Mouse (Mus musculus): ENCODE measurements around the gene Slc35c1. TPM values are rescaled to one million over a fixed set of nuclear protein-coding genes. Genes with fewer than 3 reads are reported as not detected.

Gene Slc35c1
- polyA plus RNA-seq, 1 experiment from 2014 or later, result 20.1 TPM

DNA sequence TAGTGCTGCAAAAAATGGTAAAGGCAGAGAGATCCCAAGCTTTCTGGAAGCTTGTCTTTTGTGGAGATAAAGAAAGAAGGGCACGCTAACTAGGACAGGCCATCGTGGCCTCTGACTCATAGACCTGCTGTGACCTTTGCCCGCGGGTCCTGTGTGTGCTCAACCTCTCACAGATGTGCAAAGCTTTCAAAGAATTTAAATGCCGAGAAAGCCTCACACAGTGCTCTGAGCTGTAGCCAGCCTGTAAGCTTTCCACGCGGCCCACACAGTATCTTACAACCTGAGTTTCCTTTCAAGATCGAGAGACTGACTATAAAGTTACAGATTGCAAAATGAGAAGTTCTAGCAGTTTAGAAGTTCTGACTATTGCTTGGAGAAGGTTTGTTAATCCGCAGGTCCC is 14.4 kb downstream of the Slc35c1 start:
- Histone ChIP-seq H3K36me3 (no peaks in the 10 kb centered on the region), H3K9me3 (no peaks in the 10 kb centered on the region), H3K4me3 (no peak overlapping the region), H3K27me3 (no peaks in the 10 kb centered on the region), H3K9ac (no peak overlapping the region), H3K4me2 (no peak overlapping the region), H3K4me1 (replicated peaks) (0 out of 2 replicates have a peak, but pooled peaks cover 4% of the 10 kb centered on the region), H3K27ac (replicated peaks) (no peak overlapping the region)
- 48% methylated on average over 9 of the region's 9 CpGs for WGBS
- no peak for ATAC-seq (ENCODE audit: low FRiP score, low read depth)

DNA sequence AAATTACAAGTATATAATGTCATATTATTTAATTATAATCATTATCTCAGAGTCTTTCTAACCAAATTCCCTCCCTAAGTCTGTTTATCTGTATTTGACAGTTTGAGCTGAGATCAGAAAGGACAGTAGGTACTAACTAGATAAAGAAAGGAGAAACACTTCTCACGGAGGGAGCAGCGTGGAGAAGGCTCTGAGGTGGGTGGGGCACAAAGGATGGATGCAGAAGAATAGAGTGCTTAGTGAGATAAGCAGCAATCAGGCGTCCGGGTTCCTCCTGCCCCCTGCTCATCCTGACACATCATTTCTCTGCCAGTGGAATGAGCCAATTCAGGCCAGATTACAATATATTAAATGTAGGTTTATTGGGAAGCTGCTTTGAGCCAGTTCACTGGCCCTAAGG is 16.0 kb downstream of the Slc35c1 start:
- Histone ChIP-seq H3K4me3 (no peak overlapping the region), H3K36me3 (no peaks in the 10 kb centered on the region), H3K4me2 (no peak overlapping the region), H3K27ac (replicated peaks) (no peak overlapping the region), H3K9ac (no peak overlapping the region), H3K4me1 (replicated peaks) (0 out of 2 replicates have a peak, but pooled peaks cover 4% of the 10 kb centered on the region), H3K9me3 (no peaks in the 10 kb centered on the region), H3K27me3 (no peaks in the 10 kb centered on the region)
- no peak for ATAC-seq (ENCODE audit: low FRiP score, low read depth)
- 57% methylated on average over 4 of the region's 4 CpGs for WGBS

DNA sequence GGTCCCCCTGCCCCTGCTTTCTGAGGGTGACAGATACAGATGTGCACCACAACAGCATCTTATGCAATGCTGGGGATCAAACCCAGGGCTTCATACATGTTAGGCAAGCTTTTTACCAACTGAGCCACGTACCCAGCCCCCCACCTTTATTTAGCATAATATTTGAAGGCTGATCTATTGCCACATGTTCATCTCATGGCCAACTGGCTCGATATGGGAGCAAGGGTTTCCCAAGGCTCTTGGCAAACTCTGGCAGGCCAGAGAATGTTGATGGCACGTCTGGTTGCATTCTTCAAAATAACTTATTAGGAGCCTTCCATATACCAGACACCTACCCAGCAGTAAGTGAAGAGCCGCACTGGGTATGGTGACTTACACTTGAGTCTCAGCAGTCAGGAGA is 17.0 kb downstream of the Slc35c1 start:
- ATAC-seq (ENCODE audit: low FRiP score, low read depth), result no peak
- H3K9ac ChIP-seq, result no peak overlapping the region
- H3K4me1 ChIP-seq (replicated peaks), result 0 out of 2 replicates have a peak, but pooled peaks cover 4% of the 10 kb centered on the region
- WGBS, result 82% methylated on average over 4 of the region's 4 CpGs
- no peak overlapping the region for H3K4me3 ChIP-seq
- no peaks in the 10 kb centered on the region for H3K36me3 ChIP-seq
- H3K27me3 ChIP-seq, result no peaks in the 10 kb centered on the region
- no peak overlapping the region for H3K4me2 ChIP-seq
- no peaks in the 10 kb centered on the region for H3K9me3 ChIP-seq
- no peak overlapping the region for H3K27ac ChIP-seq (replicated peaks)

DNA sequence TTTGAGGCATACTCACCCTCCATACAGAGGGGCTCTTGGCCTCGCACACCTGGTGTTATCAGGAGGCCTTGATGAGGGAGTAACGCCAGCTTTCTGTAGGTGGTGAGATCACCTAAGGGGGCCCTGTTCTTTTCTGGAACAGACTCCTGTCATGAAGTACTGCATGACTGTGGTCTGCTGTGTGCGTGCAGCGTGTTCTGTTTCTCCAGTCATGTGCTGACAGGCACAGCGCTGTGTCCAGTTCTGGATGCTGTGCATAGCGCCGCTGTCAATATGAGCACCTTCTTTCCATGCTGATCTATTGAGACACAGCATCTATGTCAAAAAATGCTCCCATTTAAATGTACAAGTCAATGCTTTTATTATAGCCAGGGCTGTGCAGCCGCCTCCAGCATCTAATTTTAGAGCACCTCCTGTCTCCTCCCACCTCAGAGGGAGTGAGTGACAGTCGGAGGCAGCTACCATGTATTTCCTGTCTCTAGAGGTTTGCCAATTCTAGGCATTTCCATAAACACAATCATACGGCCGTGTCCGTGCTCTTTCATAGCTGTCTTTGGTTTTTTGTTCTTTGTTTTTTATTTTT is 17.8 kb downstream of the Slc35c1 start:
- 71% methylated on average over 12 of the region's 12 CpGs for WGBS
- H3K9ac ChIP-seq, result 0 out of 2 replicates have a peak overlapping the region, but pooled peaks have one; percentile 3
- H3K36me3 ChIP-seq, result no peaks in the 10 kb centered on the region
- no peaks in the 10 kb centered on the region for H3K9me3 ChIP-seq
- H3K4me3 ChIP-seq, result no peak overlapping the region
- no peaks in the 10 kb centered on the region for H3K27me3 ChIP-seq
- H3K27ac ChIP-seq (replicated peaks), result no peak overlapping the region
- 0 out of 2 replicates have a peak, but pooled peaks have one; percentile 42 for ATAC-seq (ENCODE audit: low FRiP score, low read depth)
- 0 out of 2 replicates have a peak, but pooled peaks cover 9% of the 10 kb centered on the region for H3K4me1 ChIP-seq (replicated peaks)
- no peak overlapping the region for H3K4me2 ChIP-seq

DNA sequence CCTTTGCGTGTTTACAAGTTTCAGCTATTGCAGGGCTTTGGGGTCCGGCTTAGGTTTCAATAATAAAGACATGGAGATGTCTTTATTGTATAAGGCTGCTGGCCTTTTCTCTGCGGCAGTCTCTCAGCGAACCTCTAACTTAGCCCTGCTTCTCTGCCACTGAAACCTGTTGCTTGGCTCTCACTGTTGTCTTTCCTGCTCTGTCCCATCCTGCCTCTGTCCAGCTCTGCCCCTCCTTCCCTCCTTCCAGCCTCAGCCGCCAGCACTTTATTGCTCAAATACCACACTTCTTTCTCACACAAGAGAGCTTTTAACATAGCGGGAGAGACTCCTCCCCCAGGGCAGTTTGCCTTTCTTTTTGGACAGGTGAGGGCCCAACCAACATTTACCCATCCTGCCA is 19.9 kb downstream of the Slc35c1 start:
- WGBS, result 68% methylated on average over 6 of the region's 6 CpGs
- H3K4me3 ChIP-seq, result no peak overlapping the region

DNA sequence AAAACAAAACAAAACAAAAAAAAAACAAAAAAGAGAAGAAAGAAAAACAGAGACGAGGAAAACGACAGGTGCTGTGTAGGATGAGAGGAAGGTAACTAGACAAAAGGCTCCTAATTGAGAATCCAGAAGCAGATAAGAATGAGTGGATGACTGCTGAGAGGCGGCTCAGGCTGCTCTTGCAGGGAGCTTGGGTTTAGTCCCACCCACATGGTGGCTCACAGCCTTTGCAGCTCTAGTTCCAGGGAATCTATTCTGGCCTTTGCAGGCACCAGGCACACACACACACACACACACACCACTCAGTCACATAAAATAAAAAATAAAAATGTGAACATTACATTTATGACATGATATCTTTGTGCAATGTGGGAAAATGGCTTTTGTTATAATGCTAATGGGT is 21.8 kb downstream of the Slc35c1 start:
- 64% methylated on average over 3 of the region's 3 CpGs for WGBS
- no peak overlapping the region for H3K4me3 ChIP-seq
- no peak overlapping the region for H3K4me2 ChIP-seq
- no peaks in the 10 kb centered on the region for H3K36me3 ChIP-seq
- H3K9me3 ChIP-seq, result no peaks in the 10 kb centered on the region
- peaks cover 5% of the 10 kb centered on the region; the same call in 1 of the 2 replicates for H3K27me3 ChIP-seq
- H3K9ac ChIP-seq, result no peak overlapping the region
- H3K27ac ChIP-seq (replicated peaks), result no peak overlapping the region
- no peak for ATAC-seq (ENCODE audit: low FRiP score, low read depth)
- peaks cover 18% of the 10 kb centered on the region for H3K4me1 ChIP-seq (replicated peaks)

More for the DNA sequence above, 19.9 kb downstream of the Slc35c1 start:
- Histone ChIP-seq H3K27ac (replicated peaks) (no peak overlapping the region), H3K9me3 (no peaks in the 10 kb centered on the region), H3K9ac (no peak overlapping the region), H3K36me3 (no peaks in the 10 kb centered on the region), H3K4me2 (no peak overlapping the region), H3K4me1 (replicated peaks) (0 out of 2 replicates have a peak, but pooled peaks cover 9% of the 10 kb centered on the region), H3K27me3 (peaks cover 5% of the 10 kb centered on the region; the same call in 1 of the 2 replicates)
- ATAC-seq (ENCODE audit: low FRiP score, low read depth), result no peak

DNA sequence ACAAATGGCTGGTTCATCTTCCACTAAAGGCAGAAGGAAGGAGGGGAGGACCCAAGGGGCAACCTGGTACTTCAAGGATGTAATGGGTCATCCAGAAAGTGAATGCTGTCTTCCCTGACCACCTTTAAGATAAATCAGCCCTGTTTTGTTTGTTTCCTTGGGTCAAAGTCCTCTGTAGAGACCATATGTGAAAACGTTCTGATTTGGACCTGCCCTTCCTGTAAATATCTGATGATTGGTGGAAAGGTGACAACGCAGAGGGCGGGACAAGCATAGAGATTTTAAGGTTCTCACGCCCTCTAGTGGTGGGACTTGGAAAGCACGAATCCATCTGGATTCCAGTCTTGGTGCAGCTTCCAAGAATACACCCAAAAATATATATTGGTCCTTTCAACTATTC is 22.5 kb downstream of the Slc35c1 start:
- no peaks in the 10 kb centered on the region for H3K9me3 ChIP-seq
- H3K9ac ChIP-seq, result no peak overlapping the region
- H3K27me3 ChIP-seq, result peaks cover 5% of the 10 kb centered on the region; the same call in 1 of the 2 replicates
- H3K4me1 ChIP-seq (replicated peaks), result peaks cover 21% of the 10 kb centered on the region
- H3K27ac ChIP-seq (replicated peaks), result no peak overlapping the region
- H3K4me3 ChIP-seq, result no peak overlapping the region
- no peak for ATAC-seq (ENCODE audit: low FRiP score, low read depth)
- no peaks in the 10 kb centered on the region for H3K36me3 ChIP-seq
- WGBS, result 0% methylated on average over 5 of the region's 5 CpGs
- peak overlapping the region; percentile 50 for H3K4me2 ChIP-seq

DNA sequence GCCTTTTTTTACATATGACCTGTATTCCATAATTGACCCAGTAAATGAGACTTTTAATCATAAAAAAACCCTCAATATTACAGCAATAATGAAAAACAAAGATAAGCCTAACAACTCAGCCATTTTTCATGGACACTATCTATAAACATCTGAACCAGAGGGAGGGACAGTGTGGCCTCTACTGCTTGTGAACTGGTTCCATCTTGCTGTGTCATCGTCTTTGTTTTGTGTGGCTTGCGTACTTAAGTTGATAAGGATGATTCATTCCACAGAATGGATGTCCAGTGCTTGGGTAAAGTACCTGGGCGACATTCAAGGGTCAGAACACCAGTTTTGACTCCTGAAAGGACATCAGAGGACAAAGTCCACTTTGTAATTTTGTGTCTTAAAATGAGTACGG is 23.0 kb downstream of the Slc35c1 start:
- H3K9me3 ChIP-seq, result no peaks in the 10 kb centered on the region
- no peaks in the 10 kb centered on the region for H3K36me3 ChIP-seq
- H3K27me3 ChIP-seq, result peaks cover 5% of the 10 kb centered on the region; the same call in 1 of the 2 replicates
- H3K4me2 ChIP-seq, result peak overlapping the region; percentile 50; the same call in 1 of the 2 replicates
- 81% methylated on average over 4 of the region's 4 CpGs for WGBS
- H3K4me3 ChIP-seq, result no peak overlapping the region
- no peak overlapping the region for H3K27ac ChIP-seq (replicated peaks)
- peaks cover 22% of the 10 kb centered on the region for H3K4me1 ChIP-seq (replicated peaks)
- no peak for ATAC-seq (ENCODE audit: low FRiP score, low read depth)
- H3K9ac ChIP-seq, result no peak overlapping the region

DNA sequence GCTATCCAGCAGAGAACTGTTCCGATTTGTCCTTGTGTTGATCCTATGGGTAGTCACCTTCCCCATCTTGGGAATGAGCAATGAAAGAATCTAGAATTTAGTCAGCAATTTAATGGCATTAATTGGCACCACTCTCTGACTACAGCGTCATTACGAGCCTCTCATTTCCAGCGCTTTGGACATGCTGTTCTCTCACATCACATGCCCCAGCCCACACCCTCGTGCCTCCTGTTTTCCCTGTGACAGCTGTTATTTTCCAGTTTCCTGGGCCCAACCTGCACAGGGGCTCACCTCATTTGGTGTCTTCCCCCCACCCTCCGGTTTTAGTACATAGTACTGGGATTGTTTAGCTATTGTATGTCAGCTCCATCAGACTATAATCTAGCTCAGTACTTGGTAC is 25.3 kb downstream of the Slc35c1 start:
- ATAC-seq (ENCODE audit: low FRiP score, low read depth), result no peak
- H3K4me1 ChIP-seq (replicated peaks), result peaks cover 44% of the 10 kb centered on the region
- H3K27ac ChIP-seq (replicated peaks), result peak overlapping the region; percentile 78; the same call in 1 of the 2 replicates
- H3K27me3 ChIP-seq, result peaks cover 5% of the 10 kb centered on the region; the same call in 1 of the 2 replicates
- 54% methylated on average over 6 of the region's 6 CpGs for WGBS
- peak overlapping the region; percentile 83 for H3K4me3 ChIP-seq
- H3K4me2 ChIP-seq, result peak overlapping the region; percentile 88
- H3K9ac ChIP-seq, result peak overlapping the region; percentile 54
- H3K9me3 ChIP-seq, result no peaks in the 10 kb centered on the region
- H3K36me3 ChIP-seq, result no peaks in the 10 kb centered on the region

DNA sequence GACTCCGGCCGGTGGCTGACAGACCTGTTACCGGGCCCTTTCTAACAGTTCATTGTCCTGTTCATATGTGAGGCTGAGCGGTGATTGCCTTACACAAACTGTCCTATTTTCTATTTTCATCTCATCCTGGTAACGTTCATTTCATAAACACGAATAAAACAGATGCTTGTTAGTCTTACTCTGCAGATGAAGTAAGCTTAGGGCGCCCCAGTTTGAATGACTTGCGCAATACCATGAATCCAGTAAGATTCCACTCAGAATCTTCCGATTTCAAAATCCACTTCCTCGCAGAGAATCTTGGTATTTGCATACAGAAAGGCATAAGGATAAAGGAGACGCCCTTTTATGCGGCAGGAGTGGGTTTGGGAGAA is 26.0 kb downstream of the Slc35c1 start:
- peak overlapping the region; percentile 78 for H3K27ac ChIP-seq (replicated peaks)
- H3K36me3 ChIP-seq, result no peaks in the 10 kb centered on the region
- H3K9ac ChIP-seq, result peak overlapping the region; percentile 54
- H3K4me1 ChIP-seq (replicated peaks), result peaks cover 51% of the 10 kb centered on the region
- H3K4me2 ChIP-seq, result peak overlapping the region; percentile 88
- peak overlapping the region; percentile 83 for H3K4me3 ChIP-seq
- no peak for ATAC-seq (ENCODE audit: low FRiP score, low read depth)
- peaks cover 5% of the 10 kb centered on the region; the same call in 1 of the 2 replicates for H3K27me3 ChIP-seq
- 5% methylated on average over 12 of the region's 12 CpGs for WGBS
- no peaks in the 10 kb centered on the region for H3K9me3 ChIP-seq

DNA sequence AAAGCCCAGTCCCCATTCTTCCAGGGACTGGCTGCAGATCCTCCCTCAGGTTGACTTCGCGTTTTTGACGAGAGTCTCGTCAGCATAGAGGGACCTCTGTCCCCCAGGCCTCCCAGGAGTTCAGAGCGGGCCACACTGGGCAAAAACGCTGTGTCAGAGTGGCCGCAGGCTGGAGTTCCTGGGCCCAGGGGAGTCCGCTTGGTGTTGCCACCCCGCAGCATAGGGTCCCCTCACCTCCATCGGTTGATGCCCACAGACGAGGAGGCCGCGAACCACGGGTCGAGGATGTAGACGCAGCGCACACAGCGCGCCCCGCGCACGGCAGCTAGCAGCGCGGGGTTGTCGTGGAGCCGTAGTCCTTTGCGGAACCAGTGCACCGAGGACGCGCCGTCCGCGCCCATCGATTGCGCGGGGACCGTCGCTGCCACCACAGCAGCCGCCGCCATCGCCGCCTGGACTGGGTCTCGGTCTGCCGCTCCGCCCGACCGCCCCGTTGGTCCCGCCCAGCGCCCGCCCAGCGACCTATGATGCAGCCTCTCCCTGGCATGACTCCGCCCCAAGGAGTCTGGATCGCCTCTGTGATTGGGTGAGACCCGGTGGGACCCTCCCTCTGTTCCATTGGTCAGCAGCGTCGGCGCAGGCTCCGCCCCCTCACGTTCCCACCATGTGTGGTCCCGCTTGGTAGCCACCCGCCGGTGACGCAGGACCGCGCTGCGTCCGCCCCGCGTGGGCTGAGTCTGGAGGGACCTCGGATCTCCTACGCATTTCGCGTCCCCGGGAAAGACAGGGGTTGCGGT is 26.6 kb downstream of the Slc35c1 start, which contains the start of gene Cry2:
Gene Cry2, minus strand, starts transcription at position 466 of the 797 bp plus-strand sequence.
- no peaks in the 10 kb centered on the region for H3K9me3 ChIP-seq
- H3K4me2 ChIP-seq, result peak within 1 kb of the TSS; percentile 88
- WGBS, result under 1% methylated on average over 75 of the region's 76 CpGs
- peak; percentile 97 for ATAC-seq (ENCODE audit: low FRiP score, low read depth)
- H3K4me3 ChIP-seq, result peak within 1 kb of the TSS; percentile 83
- H3K9ac ChIP-seq, result peak within 1 kb of the TSS; percentile 76
- no peaks in the 10 kb centered on the region for H3K36me3 ChIP-seq
- H3K4me1 ChIP-seq (replicated peaks), result peaks cover 55% of the 10 kb centered on the region
- H3K27me3 ChIP-seq, result peaks cover 5% of the 10 kb centered on the region; the same call in 1 of the 2 replicates
- peak within 1 kb of the TSS; percentile 88 for H3K27ac ChIP-seq (replicated peaks)
